Mouse (Mus musculus): ENCODE results near the gene Foxn3. TPM values are rescaled to one million over a fixed set of nuclear protein-coding genes. Genes with fewer than 3 reads are reported as not detected.
A peak's percentile ranks its signal among the peaks of the same experiment; 100 is the strongest.

The Foxn3 gene
- total RNA-seq, 2 experiments from 2014 or later: 52.6 to 89.1 TPM

DNA sequence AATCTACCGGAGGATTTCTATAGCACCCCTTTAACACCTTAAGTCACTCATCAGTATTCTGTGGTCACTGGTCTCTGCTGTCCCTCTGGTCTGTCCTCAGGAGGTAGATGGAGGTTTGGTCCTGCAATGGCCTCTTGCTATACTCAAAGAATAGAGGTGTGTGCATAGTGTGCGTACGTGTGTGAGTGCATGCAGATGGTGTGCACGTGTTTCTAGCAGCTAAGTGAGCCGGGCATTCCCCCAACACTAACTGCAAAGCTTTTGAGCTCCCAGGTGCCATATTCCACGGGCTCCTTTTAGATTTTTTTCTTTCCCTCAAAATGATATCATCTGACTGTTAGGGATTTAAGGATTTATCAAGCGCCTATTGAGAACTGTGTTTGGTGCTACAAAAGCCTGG, 269.9 kb downstream of the Foxn3 start:
- DNase-seq: no peak

DNA sequence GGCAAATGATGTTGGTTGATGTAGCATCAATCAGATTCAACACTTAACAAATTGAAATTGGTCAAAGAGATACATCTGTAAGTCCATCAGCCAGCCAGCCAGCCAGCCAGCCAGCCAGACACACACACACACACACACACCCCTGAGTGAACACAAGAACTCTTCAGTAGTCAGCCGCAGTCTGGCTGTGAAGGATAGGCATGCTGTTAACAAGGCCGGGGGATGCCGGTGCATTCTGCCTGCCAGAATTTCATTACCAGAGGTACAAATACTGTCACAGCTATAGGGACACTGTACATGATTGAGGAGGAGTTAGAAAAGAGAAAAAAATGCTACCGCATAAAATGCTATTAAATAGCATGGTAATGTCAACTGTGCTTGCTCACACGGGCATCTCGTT, 271.2 kb downstream of the Foxn3 start:
- DNase-seq: no peak

DNA sequence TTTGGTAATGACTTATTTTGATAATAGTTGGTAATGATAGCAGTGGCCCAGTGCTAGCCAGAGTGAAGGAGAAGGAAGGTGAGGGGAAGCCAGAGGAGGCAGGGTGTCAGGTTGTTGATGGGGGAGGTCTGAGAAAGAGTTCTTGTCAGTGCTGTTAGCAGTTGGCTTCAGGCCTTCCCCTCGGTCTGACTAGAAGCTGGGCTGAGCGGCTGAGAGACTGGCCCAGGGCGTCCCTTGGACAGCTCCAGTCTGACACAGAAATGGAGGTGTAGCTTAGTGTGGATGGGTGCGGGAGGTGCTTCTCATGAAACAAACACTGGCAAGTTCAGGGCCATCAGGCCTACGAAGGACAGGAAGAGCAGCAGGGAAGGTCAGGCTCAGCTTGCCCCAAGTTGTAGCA, 276.3 kb downstream of the Foxn3 start:
- DNase-seq: no peak

DNA sequence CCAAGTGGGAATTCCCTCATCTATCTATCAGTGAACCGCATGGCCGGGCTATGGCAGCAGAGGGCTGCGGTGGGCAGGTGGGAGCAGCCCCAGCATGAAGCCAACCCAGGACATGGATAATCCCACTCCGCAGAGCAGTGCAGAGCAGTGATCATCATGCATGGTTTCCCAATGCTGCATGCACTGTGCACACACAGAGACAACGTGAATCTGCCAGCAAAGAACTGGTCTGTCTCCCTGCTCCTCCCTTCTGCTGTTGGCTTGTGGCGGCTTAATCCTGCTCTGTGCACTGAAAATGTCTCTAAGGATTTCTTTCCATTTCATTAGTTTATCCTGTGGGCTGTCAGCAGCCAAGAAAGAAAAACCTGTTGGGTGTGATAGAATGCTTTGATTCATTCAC, 276.7 kb downstream of the Foxn3 start:
- DNase-seq: no peak

DNA sequence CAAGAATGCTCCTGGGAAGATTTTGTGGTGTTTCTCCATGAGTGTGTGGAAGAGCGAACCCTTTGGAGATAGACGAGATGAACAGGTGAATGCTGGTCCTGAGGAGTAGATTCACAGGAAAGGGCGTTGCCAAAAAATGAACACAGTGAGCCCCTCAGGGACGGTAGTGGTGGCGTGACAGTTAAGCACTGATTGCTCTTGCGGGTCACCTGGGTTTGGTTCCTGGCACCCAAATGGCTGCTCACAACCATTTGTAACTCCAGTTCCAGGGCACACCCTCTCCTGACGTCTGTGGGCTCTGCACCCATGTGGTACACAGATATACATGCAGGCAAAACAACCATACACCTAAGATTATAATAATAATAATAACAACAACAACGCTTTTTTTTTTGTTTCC, 277.7 kb downstream of the Foxn3 start:
- DNase-seq: no peak

DNA sequence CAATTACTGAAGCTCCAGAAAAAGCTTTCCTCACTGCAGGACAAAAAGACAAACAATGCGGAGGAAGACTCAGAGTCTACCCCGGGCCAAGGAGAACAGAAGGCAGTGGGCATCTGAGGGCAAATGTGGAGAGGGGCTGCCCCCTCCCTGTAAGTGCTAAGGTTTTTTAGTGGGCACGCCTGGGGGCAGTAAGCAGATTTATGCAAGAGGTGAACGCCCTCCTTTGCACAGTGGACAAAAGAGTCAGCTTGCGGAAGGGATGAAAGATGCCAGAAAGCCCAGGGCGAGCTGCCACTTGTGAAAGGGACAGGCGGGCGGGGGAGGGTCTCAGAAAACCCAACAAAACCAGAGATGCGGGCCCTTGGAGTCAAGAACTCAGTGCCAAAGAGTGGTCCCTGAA, 278.2 kb downstream of the Foxn3 start:
- DNase-seq: no peak

DNA sequence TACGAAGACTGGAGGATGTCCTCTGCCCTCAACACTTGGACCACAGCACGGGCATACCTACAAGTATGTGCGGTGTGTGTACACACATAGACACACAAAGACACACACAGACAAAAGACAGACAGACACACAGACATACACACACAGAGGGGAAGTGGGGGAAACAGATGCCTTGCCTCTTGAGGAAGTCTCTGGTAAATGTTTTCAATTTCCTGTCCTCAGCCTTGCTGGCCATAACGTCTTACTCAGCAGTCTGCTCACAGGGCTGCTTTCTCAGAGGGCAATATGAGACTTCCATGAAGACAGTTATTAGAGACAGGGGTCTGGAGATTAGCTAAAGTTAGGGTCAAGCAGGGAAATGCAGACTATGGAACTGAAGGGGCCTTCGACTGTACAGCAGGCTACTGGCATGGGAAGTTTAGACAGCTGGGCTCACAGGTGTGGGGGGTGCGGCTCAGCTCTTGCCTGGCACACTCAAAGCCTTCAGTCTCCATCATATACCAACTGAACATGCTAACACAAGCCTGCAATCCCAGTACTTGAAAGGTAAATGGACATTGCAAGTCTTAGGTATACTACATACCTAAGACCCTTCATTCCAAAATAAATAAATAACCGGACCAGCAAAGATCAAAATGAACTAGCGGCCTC, 278.8 kb downstream of the Foxn3 start:
- no peak for DNase-seq

DNA sequence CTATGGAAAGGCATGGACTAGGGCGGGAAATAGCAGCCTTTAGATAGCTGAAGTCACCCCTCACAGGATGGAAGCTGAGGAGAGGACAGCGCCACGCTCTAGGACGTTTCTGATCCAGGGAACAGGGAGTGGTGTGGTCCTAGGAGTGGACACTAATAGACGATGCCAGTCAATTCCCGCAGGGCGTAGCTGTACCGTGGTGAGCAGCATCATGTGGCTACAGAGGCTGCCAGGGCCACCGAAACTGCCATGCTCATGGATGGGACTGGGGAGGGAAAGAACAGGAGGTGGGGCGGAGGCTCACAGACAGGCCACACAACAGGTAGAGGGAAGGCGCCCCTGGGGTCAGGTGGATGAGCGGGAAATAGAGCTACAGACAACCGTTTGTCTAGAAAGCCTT, 282.6 kb downstream of the Foxn3 start:
- no peak for DNase-seq

DNA sequence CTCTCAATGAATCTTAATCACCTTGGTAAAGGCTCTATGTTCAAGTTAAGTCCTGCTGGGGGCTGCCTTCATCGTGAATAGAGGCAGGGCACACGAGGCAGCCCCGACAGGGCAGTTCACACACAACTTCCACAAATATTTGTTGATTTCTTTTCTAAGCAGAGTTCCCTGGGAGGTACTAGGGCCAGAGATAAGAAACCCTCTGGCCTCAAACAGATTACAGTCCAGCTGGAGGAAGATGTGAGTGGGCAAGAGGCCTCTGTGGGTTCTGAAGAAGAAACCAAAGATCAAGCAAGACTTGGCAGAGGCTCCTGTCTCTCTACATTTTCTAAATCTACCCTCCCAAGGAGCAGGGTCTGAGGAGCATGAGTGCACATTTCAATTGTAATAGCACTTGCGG, 283.1 kb downstream of the Foxn3 start:
- no peak for DNase-seq

DNA sequence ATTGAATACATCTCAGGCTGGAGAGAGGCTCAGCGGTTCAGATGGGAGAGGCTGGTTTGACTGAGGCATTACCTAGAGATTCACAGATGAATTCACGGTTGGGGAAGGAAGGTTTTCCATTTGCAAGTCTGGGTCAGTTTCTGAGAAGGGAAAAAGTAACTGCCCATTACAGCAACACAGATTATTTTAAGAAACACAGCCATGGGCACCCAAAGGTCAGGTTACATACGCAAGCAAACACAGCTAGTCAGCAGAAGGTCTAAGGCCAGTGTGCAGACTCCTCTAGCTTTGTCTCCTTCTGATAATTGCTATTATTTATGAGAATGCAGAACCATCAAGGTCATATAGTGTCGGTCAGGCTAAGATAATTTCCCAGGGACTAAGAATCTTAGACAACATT, 284.0 kb downstream of the Foxn3 start:
- no peak for DNase-seq

DNA sequence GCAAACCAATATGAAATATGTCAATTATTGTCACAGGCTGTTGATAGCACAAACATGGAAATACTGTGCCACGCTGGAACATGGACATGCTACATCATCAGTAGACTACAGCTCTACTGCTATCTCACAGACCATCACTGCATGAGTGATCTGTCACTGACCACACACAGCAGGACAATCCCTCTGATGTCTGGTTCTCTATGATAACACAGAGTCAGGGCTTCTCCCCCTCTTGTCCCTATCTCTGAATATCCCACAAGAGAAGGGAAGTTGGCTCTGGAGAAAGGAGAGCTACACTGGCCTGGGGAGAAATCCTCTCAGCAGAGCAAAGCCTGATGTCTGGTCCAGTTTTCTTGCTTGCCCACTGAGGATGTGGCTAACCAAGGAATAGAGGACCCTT, 288.8 kb downstream of the Foxn3 start:
- DNase-seq: no peak

DNA sequence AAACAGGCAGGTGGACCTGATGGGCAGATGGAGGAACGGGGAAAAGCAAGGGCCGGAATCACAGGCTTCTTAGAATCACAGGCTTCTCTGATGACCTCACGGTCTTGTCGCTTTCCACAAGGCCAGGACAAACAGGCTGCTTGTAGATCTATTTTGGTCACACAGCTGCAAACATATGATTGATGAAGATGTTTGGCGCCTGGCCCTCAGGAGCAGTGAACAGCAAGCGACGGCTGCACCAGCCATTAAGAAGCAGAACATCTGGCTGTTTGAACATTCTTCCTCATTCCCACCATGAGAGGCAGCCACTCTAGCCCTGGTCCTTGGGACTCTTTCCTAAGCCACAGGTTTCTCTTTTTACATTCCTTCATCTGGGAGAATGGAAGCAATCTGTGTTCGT, 294.0 kb downstream of the Foxn3 start:
- DNase-seq: peak; percentile 62 to 68

DNA sequence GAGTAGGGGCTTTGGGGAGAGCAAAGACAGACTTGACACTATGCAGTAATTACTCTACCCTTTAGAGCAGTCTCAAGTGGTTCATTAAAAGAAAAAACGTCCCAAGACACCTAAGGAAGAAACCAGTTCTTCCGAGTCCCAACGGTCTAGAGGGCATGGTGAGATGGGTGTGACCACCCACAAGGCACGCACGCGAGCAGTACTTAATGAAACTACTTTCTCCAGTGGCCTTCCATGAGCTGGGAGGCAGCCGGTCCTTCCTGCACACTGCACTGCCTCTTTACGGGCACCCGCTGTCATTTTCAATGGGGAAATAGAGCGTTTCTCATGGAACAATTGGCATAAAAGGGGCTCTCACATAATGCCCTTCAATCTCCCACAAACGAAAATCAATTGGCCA, 294.4 kb downstream of the Foxn3 start:
- DNase-seq: no peak

DNA sequence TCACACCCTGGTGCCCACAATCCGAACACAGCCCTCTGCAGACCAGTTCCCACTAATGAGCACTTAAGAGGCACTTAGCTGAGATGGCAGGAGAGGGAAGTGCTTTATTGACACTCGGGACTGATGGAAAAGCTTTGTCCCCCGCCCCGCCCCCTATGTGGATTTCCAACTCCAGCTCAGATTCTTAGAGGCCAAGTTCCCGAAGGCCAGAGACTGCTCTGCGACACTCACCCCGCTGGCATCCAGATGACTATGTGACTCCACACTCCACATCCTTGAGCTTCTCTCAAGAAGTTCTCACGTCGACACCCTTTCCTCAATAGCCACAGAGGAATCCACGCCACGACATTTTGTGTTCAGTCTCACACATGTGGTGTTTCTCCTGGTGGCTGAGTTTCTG, 295.6 kb downstream of the Foxn3 start:
- DNase-seq: peak; percentile 50 to 65

DNA sequence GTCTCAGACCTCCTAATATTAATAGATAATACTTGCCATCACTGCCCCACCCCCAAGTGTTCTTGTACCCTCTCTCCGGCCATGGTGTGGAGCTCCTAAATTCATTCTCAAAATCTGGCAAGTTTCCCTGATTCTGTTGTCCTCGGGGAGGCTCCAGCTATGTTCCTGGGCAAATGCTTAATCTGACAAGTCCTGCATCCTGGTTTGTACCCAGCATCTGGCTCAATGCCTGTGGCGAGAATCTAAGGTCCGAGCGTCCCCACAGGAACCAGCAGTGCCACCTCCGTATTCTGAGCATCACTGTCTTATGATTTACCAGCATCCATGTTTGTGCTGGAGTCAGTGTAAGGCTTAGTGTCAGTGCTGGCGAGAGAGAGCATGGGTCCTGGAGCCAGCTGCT, 296.9 kb downstream of the Foxn3 start:
- DNase-seq: no peak

DNA sequence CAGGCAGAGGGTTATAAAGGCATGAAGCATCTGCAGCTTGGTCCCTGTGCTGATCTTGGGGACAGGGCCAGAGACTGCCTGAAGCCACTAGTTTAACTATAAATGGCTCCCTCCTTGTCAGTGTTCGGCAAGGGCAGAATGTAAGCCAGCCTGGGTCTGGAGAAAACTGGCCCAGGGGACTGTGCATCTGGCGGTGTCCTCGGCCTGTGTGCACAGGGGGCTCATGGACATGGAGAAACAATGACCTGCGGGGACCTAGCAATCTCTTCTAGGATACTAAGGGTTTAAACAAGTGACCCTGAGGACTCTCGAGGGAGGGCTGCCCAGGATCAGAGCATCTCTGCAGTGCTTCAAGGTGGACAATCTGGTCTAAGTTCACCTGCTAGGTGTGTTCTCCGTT, 297.6 kb downstream of the Foxn3 start:
- DNase-seq: no peak

DNA sequence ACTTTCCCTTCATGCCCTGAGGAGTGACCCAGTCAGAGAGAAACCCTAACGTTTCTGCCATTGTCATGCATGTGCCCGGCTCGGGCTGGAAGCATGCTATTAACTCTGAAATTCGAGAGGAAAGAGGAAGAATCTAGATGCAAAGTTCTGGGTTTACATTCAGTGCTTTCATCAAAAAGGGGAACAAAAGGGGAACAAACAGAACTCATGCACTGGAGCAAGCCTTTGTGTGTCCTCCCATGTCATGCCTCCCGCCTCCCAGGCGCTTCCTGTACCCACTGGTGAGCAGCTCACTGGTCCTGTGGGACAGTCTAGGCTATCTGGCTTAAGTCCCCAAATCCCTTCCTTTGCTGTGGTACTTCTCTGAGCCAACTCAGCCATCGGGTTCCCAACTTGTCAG, 299.0 kb downstream of the Foxn3 start:
- DNase-seq: no peak

DNA sequence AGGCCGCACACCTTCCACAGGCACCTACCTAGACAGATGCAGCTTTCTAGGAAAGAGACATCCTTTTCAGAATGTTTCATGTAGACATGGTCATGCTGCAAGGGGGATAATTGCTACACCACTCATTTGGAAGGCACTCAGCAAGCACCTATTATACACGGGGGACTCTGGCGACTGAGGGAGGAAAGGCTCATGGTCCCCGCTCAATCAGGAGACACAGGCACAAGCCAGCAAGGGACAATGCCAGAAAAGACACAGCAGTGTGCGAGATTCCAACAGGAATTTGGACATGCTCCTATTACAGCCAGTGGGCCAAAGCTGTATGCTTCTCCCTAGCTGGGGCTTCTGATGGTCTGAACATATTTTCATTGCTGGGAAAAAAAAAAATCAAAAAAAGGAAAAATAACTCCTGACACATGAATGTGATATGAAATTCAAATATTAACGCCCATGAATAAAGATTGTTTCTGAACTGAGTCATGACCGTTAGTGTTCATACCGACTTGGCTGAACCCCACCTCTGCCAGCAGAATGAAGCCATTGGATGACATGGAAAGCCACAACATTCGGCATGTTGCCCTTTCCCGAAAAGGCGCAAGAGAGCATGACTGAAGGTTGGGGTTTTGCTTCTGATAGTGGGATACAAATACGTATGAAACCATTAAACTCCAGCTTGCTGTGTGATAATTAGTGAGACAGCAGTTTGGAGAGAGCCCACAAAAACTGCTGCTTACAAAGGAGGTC, 299.6 kb downstream of the Foxn3 start:
- no peak for DNase-seq

DNA sequence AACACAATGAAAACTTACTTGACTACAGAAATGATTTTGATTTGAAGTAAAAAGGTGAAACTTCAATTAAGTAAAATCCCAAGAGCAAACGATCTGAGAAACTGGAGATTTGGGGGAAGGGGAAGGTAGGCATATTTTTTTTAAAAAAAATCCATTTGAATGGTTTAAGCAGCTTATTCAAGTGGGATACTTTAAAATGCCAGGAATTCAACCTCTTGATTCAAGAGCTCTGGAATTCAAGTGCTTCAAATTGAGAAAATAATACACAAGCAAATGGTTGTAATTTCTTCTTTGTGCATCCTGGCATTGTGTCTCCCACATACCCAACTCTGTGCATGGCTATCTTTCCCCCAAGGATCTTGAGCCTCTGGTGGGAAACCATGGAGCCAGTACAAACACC, 300.5 kb downstream of the Foxn3 start:
- DNase-seq: no peak

DNA sequence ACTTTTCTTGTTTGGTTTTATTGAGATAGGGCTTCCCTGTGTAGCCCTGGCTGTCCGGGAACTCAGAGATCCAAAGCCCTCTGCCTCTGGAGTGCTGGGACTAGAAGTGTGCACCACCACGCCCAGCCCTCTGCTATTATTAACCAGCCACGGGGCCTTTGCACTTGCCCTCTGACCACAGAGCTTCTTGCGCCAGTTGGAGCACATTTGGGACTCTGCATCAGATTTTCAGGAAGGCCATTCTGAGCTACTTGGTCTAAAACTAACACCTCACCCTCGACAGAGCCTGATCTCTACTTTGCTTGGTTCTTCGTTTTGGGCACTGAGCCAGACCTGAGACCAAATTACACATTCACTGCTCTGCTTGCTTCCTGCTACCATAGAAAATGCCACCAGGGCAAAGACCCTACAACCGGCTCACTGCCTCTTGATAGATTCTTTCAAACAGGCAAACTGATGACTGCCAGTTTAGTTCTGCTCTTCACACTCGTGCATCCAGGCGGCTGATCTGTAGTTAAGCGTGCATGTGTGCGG, 301.2 kb downstream of the Foxn3 start:
- no peak for DNase-seq

DNA sequence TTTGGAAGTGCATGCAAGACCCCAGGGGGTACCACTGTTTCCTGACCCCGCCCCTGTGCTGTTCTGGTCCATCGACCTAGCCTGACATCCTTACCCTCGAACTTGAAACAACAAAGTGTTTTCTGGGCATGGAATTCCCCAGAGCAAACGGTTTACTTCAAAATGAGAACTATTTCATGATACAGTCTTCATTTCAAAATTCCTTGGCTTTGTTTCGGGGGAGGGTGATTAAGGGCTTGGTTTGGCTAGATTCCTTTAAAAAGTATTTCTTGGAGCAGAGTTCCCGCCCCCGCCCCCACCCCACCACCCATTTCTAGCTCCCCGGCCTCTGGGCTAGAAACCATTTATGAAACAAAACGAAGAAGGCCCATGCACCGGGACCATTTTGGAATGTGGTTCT, 303.2 kb downstream of the Foxn3 start:
- DNase-seq: no peak

DNA sequence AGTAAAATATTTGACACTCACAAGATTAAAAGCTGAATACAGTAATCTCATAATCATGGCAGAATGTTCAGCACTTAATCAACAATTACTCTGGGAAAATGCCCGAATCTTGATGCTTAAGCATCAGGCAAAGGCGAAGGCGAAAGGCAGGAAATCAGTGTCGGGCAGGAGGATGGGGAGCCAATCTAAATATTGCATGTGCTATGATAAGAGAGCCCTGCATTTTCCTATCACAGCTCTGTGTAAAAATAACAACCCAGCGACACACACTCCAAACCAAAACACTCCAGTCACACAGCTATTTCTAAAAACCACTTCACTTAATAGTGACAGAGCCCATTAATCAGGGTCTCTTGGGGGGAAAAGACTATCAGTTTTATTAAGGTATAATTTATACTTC, 305.8 kb downstream of the Foxn3 start:
- DNase-seq: no peak

DNA sequence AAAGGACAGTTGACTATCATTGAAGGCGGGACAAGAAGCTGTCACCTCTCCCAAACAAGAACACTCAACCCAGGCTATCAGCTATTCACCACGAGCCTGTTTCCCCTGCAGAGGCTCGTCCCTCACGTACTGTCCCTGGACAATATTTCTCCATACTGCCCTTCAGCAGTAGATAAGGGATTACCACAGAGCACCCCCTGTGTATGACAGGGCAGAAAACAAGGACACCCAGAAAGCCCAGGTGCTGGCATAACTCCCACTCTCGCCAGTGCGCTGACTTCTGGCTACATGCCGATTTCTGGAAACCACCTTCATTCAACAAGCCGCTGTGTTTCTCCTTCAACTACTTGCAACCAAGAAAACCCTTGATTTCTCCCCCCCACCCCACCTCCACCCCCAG, 306.4 kb downstream of the Foxn3 start:
- DNase-seq: peak; percentile 38 to 65

DNA sequence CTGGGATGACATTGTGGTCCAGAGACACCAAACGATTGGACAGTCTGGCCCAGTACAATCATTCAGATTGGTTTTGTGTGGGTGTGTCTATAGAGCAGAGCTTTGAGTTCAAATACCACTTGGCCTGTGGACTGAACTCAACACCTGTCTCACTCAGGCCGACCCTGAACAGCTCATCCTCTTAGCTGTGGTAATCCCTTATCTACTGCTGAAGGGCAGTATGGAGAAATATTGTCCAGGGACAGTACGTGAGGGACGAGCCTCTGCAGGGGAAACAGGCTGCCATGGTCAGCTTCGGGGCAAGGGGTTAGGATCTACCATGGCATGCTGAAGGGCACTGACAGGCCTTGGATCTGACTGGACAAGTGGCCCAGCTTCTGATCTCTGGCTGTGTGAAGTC, 306.9 kb downstream of the Foxn3 start:
- DNase-seq: no peak
